Mouse (Mus musculus): ENCODE results near the gene Mfsd6l.

Gene Mfsd6l

DNA sequence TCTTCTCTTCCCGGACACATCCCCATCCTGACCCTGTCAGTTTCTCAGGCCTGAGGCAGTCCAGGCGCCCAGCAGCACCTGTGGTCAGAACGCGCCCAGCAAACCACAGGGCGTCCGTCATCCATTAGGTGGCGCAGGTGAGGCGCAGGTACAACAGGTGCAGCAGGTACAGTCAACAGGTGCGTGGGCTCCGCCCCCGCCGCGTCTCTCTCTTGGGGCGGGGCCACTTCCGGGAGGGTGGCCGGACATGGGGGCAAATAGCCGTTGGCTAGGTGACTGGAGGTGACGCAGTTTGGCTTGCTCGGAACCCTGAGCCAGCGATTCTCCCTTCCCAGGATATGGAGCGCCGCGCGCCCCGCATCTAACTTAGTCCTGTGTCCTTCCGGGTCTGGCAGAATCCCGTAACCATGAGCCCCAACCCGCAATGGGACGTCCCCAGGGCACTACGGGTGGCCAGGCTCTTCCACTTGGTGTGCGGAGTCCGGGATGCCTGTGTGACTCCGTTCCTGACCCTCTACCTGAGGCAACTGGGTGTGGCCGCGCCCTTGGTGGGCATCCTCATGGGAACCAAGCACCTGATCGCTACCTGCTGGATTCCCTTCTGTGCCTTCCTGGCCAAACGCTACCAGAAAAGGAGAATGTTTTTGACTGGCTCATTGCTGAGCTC is at the start of gene Mfsd6l:
Gene Mfsd6l, plus strand, starts transcription at position 269 of the 667 bp plus-strand sequence.
- DNase-seq (ENCODE audit: low spot score), result no peak

GRCm38 (mm10) chr11:68507246-68507645 is 48.7 kb upstream of the Mfsd6l start:
- DNase-seq (ENCODE audit: low spot score), result no peak

DNA sequence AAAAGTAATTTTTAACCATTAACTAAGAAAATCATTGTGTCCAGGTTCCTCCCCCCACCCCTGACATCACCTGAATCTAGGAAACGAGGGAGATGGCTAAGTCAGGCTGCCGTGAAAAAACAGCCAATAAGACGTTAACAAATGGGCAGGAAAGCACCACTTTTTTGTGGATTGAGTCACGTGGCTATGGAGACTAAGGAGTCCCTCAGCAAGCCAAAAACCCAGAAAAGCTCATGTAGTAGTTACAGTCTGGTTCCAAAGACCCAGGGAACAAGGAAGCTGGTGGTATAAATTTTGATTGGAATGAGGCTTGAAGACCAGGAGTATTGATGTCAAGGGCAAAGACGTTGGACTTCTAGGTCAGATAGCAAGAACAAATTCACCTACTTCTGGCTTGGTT is 47.4 kb upstream of the Mfsd6l start:
- no peak for DNase-seq (ENCODE audit: low spot score)

DNA sequence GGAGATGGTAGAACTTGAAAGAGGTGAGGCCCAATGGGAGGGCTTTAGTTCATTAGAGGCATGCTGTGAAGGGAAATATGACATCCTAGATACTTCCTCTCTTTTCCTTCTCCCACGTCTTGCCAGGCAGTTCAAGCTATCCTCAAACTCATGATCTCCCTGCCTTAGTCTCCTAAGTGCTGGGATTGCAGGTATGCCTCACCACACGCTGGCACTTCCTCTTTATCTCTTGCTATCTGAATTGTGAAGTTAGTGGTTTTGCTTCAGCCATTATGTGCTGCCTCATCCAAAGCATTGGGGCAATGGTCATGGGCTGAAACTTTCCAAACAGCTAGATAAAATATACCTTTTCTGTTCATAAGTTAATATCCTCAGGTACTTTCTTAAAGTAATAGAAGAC is 46.8 kb upstream of the Mfsd6l start:
- no peak for DNase-seq (ENCODE audit: low spot score)

- DNase-seq (ENCODE audit: low spot score), result no peak
Measured at GRCm38 (mm10) chr11:68513969-68514368, 42.0 kb upstream of the Mfsd6l start.

- no peak for DNase-seq (ENCODE audit: low spot score)
Measured at GRCm38 (mm10) chr11:68519362-68519761, 36.6 kb upstream of the Mfsd6l start.

DNA sequence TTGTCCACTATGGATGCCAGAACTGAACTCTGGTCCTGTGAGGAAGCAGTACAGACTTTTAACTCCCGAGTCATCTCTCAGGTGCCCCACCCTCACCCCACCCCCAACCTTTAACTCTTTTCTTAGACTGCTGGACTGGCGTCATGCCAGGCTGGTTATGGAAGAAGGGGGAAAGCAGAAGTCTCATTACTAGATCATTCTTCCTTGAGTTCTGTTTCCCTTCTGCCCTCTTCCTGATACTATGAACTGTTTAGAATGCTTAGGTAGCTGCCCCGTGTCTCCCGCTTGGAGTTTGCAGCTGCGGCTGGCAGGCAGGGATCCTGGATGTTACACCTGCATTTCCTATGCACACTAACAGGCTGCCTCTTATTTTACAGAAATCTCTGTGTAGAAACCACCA is 36.2 kb upstream of the Mfsd6l start:
- DNase-seq (ENCODE audit: low spot score), result no peak

GRCm38 (mm10) chr11:68520439-68520838 is 35.5 kb upstream of the Mfsd6l start:
- no peak for DNase-seq (ENCODE audit: low spot score)

DNA sequence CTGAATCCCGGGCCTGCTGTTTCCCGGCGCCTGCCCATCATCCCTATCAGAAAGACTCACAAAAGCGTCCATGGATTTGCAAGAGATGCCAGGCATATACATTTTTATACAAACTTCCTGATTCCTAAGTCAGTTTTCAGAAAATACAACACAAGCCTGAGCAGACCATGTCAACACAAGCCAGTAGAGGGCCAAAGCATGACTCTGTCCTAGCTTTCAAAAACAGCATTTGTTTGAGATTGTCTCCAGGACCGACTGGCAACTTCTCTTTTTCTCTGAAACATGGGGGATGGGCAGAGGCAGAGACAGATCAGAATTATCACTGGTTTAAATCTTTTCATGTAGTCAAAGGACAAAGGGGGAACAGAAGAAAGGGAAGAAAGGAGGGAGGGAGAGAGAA is 34.6 kb upstream of the Mfsd6l start:
- DNase-seq (ENCODE audit: low spot score), result no peak

DNA sequence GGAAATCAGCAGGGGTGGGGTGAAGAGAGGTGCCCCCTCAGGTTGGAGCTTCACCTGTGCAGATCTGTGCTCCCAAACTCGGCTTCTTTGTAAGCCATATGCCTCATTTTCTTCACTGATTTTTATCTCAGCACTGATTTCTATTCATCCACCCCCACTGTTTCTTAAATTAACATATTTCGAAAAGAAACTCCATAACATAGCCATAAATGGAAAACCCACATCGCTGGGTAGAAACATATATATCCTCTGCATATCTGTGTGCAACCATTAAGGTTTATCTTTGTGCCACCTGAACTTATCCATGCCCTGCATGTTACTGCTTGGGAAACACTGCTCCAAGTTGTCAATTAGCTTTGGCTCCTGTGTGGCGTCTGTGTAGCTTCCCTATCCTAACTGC is 29.5 kb upstream of the Mfsd6l start:
- DNase-seq (ENCODE audit: low spot score), result no peak

- no peak for DNase-seq (ENCODE audit: low spot score)
Measured at GRCm38 (mm10) chr11:68531066-68531806, 24.8 kb upstream of the Mfsd6l start.

DNA sequence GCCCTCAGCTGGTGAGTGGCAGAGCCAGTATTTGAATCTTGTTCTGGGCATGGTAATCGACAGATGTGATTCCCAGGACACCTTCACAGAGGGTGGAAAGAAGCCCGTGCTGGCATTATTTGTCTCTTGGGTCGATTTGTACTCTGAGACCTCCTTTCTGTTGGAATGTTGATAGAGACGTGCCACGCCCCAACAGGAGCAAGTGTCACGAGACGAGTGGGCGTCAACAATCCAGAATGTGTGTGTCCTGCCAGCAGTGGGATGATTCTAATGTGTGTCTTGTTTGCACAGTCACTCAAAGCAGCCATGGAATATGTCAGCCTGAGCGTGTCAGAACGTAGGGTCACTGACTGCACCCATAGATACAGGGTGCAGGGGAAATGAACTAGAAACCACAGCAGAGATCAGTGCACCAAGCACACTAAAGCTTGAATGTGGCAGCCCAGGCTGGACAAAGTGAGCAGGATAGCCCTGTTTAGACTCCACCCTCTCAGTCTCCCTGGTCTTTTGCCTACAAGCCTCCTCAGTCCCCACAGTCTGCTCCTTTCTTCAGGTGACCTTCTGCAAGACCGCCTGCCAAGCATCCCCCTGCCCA is 23.9 kb upstream of the Mfsd6l start:
- no peak for DNase-seq (ENCODE audit: low spot score)

GRCm38 (mm10) chr11:68532773-68533172 is 23.2 kb upstream of the Mfsd6l start:
- no peak for DNase-seq (ENCODE audit: low spot score)

- no peak for DNase-seq (ENCODE audit: low spot score)
Measured at GRCm38 (mm10) chr11:68533971-68534475, 22.0 kb upstream of the Mfsd6l start.

DNA sequence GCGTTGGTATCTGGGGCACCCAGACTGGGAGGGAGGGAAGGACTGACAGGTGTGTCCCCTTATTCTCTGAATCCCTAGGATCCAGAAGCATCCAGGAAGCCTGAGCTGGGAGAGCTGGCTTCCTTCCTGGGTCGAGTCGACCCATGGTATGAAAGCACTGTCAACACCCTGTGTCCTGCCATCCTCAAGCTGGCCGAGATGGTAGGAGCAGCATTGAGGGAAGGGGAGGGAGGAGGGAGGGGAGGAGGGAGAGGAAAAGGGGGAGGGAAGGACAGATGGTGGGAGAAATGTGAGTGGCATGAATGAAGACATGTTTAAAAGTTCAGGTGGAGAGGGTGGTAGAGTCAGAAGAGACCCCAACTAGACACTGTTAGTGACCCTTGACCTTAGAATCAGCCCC is 20.0 kb upstream of the Mfsd6l start:
- DNase-seq (ENCODE audit: low spot score), result no peak

- DNase-seq (ENCODE audit: low spot score), result no peak
Measured at GRCm38 (mm10) chr11:68536465-68536864, 19.5 kb upstream of the Mfsd6l start.

- no peak for DNase-seq (ENCODE audit: low spot score)
Measured at GRCm38 (mm10) chr11:68539621-68540020, 16.4 kb upstream of the Mfsd6l start.

DNA sequence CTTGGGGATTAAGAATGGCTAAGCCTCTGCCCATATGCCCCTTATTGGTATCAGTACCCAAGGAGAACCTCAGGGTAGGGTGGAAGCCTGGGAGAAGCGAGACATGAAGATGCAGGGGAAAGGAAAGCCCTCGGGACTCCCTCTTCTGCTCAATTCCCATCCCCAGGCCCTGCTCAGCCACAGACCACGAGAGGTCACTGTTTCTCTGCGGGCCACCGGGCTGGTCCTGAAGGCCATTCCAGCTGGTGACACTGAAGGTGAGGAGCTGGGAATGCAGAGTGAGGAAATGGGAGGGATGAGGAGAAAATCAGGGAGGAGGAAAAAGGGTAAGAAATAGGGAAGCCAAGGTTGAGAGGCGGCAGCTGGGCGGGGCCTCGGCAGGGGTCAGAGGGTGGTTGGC is 11.4 kb upstream of the Mfsd6l start:
- no peak for DNase-seq (ENCODE audit: low spot score)

DNA sequence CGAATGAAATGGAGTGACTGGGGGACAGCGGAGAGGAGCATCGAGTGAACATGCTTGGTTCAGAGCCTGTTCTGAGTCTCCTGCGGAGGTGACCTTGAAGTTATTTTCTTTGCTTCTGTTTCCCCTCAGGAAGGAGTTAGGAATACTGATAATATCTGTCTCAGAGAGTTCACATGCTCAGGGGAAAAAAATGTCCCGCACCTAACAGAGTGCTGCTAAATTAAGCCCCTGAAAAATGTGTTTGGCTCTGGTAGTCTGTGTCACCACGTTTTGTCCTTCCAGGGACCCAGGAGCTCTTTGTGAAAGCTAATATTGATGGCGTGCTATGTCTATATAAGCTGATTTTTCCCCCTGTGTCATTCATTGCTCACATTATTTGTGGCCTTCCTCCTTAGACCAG is 10.8 kb upstream of the Mfsd6l start:
- no peak for DNase-seq (ENCODE audit: low spot score)

DNA sequence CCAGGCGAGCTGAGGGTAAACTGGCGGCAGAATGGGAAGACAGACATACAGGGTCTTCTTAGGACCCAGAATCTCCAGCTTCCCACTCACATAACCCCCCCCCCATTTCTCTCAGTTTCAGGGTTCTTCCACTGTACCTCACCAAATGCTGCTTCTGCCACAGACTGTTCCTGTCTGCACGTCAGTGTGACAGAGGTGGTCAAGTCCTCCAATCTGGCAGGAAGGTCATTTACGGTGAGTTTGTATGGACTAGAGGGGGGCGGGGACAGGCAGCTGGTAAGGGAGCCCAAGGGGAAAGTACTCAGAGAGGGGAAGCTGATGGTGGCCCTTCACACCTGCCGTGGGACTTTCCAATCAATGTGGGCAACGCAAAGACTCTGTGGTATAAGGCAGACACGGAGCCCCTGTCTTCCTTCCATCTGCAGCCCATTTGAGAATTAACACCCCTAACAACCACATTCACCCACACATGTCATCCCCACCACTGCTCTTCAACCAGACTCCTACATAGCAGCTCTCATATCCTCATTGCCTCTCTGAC is 10.2 kb upstream of the Mfsd6l start:
- no peak for DNase-seq (ENCODE audit: low spot score)

GRCm38 (mm10) chr11:68547484-68547883 is 8.5 kb upstream of the Mfsd6l start:
- DNase-seq (ENCODE audit: low spot score), result no peak

DNA sequence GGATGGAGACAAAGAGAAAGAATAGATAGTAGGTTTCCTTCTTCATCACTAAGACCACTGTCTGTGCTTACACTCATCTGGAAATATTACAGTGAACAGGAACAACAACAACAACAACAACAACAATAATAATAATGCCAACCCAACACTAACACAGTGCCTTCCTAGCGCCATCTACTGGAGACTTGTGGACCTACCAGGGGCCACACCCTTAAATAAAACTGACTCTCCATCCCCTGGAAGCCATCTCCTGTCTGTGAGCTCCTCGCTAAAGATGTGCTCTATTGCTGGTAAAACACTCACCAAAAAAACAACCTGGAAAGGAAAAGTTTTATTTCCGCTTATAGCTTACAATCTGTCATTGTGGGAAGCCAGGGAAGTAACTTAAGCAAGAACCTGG is 6.4 kb upstream of the Mfsd6l start:
- DNase-seq (ENCODE audit: low spot score), result no peak

DNA sequence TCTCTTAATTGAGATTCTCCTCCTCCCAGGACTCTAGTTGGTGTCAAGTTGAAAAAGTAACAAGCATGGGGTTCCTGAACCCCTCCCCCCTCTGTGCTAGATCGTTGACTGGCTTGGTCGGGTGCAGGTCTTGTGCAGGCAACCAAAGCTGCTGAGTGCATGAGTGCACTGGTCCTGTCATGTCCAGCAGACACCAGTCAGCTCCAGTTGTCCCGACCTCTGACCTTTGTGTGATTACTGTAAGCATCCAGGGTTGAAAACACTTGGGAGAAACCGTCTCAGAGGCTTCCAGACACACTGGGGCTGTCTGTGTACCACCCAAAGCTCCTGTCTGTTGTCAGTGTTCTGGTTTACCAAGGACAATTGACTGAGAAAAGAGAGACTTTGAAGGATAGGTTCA is 5.6 kb upstream of the Mfsd6l start:
- DNase-seq (ENCODE audit: low spot score), result no peak

Data from layer of hippocampus, adult 9-10 months (tissue).